Mouse (Mus musculus): ENCODE data around the gene Bcl7b.
A peak's percentile ranks its signal among the peaks of the same experiment; 100 is the strongest.

Bcl7b gene

DNA sequence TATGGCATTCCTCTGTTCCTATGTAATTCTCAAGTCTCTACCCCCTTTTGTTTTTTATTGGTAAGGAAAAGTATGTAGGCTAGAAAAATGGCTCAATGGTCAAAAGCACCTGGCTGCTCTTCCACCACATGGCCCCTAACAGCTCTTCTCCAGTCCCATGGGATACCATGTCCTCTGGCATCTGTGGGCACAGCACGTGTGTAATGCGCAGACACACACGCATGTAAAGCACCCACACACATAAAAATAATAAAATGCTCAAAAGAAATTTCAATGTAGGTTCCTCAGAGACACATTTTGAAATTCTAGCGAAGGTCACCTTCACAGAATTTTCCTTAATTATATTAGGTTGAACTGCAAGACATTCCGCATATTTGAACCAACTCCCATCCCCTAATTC, 1.4 kb downstream of the Bcl7b start:
- DNase-seq (ENCODE audit: low read depth) = no peak

DNA sequence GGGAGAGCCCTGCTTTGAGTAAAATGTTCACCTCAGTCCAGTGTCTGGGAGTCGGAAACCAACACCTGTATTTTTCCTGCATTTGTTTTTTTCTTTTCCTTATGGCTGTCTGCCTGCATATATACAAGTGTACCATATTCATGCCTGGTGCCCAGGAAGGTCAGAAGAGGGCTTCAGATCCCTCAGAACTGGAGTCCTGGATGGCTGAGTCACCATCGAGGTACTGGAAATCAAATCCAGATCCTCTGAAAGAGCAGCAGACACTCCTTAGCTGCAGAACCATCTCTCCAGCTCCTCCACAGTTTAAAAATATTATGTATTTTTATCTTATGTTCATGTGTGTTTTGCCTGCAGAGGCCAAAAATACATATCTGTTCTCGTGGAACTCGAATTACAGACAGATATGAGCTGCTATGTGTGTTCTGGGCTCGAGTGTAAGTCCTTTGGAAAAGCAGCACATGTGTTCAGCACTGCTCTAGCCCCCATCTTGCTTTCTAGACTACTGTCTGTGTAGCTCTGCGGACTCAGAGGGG, 3.7 kb downstream of the Bcl7b start:
- DNase-seq (ENCODE audit: low read depth) = no peak

DNA sequence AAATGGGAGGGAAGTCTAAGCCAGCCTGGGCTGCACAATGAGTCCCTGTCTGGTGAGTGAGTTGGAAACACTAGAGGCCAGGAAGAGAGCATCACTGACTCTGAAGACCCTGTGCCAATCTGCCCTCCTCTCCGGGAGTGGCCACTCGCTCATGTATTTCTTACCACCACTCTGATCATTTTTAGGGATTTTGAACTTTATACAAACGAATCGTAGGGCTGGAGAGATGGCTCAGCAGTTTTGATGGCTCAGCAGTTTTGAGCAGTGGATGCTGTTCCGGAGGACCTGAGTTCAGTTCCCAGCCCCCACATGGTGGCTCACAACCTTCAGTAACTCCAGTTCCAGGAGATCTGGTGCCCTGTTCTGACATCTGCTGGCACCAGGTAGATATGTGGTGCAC, 4.9 kb downstream of the Bcl7b start:
- DNase-seq (ENCODE audit: low read depth) = no peak

DNA sequence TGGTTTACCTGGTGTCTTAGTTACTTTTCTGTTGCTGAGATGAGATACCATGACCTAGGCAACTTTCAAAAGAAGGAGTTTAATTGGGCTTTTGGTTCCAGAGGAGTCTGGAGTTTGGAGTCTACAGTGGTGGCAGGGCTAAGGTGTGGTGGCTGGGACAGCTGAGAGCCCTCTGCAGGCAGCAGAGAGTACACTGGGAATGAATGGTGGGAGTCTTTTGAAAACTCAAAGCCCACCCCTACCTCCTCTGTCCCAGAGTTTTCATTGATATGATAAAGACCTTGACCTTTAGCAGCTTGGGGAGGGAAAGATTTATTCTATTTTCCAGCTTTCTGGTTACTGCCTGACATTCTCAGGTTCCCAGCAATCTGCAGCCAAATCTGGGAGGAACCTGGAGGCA, 7.0 kb downstream of the Bcl7b start:
- DNase-seq (ENCODE audit: low read depth) = no peak

DNA sequence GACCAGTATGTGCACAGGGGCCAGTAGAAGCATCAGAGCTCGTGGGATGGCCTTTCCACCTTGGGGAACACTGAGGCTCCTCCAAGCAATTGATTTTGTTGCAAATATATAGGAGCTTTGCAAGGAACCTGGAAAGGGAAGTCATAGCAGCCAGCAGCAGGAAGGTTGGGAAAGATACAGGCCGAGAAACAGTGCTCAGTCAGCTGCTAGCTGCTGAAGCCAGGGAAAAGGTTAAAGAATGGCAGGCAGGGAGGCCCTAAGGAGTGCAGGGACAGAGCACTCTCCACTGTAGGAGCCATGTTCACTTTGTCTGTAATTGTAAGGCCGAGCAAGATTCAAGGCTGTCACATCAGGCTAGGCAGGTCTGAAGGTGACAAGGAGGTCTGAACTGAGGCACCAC, 10.4 kb downstream of the Bcl7b start:
- DNase-seq (ENCODE audit: low read depth) = no peak

DNA sequence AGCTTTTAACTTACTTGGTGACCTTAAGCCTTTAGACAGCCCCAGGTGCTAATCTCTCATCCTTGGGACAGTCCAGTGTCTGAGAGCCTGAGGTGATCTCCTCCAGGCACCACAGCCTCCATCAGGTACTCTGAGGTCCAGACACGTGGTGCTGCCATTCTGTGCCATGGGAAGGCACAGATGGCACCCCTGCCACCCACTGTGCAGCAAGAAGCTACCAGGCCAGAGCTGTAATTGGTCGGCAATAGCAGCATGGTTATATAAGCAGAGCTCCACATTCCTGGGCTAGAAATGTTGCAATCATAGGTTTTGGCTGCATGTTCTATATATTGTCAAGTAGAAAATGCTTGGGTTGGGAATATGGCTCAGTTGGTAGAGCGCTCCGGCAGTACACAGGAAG, 10.9 kb downstream of the Bcl7b start:
- DNase-seq (ENCODE audit: low read depth) = no peak

DNA sequence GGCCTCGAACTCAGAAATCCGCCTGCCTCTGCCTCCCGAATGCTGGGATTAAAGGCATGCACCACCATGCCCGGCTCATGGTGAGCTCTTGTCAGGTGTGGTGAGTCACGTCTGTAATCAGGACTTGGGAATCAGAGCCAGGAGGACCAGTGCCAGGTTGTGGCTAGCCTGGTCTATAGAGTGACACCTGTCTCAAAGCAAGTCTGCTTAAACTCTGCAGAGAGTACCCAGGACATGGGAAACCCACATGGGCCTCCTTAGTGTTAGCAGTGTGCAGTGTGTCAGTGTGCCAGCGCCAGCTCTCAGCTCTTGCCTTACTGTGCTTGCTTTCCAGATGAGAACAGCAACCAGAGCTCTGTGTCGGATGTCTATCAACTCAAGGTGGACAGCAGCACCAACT, 11.5 kb downstream of the Bcl7b start:
- no peak for DNase-seq (ENCODE audit: low read depth)

DNA sequence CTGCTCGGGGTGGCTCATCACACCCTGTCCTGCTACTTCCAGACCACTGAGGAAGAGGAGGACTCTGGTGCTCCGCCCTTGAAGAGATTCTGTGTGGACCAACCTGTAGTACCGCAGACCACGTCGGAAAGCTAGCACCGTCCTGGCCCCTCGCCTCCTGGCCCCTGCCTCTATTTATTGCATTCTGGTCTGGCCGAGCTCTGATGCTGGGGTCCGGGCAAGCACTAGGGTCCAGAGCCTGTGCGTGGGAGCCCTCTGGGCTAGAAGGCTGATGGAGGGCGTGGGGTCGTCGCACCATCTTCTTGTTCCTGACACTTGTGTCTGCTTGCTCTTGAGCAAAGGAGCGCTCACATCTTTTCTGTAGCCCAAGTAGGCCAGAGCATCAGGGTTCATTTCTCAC, 12.7 kb downstream of the Bcl7b start:
- no peak for DNase-seq (ENCODE audit: low read depth)

DNA sequence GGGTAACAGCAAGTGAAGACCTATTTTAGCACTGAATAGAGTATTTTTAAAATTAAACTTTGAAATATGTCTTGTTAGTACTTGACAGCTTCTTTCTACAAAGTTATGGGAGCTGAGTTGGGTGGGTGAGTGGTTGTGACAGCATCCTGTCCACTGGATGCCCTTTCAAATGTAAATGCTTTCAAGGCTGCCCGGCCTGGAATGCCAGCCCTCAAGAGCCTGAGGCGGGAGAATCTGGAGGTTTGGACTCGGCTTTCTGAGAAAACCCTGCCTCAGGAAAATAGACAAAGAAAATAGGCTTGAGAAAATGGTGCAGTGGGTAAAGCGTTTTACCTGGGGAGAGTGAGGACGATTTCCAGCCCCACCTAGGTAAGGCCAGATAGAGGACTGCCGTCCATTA, 13.7 kb downstream of the Bcl7b start:
- DNase-seq (ENCODE audit: low read depth) = no peak

DNA sequence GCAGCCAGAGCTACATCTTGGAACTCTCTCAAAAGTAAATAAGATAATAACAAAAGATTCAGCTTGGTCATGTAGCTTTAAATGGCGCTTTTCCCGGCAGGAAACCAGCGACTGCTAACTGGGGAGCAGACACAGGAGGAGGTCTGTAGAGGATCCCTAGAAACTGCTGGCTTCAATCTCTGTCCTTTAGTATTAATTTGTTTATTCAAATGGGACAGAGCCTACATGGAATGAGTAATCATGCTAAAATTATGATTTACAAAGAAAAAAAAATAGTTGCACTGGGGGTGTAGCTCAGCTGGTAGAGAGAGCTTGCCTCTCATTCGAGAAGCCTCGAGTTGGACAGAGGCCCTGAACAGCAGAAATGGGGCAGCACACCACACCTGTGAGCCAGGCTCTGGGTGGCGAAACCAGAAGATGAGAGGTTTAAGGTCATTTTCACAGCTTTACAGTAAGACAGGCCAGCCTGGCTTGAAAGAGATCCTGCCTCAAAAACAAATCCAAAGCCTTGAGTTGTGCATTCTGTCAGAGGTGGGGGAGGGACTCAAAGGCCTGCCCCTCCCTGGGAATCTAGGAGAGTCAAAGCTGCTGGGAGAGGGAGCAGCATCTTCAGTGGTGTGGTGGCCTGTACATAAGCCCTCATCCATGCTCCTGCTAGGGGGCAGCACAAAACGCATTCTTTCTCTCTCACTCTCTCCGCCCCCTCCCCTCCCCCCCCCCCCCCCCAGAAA, 15.2 kb downstream of the Bcl7b start:
- DNase-seq (ENCODE audit: low read depth) = no peak

DNA sequence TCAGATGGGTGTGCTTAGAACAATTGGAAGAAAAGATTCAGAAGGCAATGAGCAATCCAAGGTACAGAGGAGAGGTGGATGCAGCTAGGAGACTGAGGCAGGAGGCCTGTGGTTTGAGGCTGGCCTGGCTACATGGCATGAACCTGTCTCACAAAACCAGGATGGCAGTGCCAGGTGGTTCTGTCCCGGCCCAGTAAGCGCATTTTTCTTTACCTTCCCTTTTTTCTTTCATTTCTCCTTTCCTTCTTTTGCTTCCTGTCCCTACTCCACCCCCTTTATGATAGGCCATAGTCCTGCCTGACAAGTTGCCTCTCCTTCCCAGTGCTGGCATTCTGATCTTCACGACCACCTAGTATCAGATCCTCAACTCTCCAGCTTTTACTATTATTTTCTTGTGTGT, 16.9 kb downstream of the Bcl7b start:
- no peak for DNase-seq (ENCODE audit: low read depth)

DNA sequence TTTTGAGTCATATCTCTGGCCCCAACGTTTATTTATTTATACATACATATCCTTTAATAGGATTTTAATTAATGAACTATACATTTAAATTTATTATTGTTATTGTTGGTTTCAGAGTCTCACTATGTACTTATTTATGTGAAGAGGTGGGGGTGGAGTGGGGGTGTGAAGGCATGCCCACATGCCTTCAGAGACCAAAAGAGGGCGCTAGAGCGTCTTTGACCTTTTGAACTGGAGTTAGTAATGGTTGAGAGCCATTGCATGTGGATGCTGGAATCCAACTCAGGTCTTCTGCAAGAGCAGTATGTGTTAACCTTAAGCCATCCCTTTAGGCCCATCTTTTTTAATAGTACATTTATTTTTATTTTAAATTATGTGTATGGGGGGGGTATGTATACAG, 17.5 kb downstream of the Bcl7b start:
- peak; percentile 86 for DNase-seq (ENCODE audit: low read depth)

DNA sequence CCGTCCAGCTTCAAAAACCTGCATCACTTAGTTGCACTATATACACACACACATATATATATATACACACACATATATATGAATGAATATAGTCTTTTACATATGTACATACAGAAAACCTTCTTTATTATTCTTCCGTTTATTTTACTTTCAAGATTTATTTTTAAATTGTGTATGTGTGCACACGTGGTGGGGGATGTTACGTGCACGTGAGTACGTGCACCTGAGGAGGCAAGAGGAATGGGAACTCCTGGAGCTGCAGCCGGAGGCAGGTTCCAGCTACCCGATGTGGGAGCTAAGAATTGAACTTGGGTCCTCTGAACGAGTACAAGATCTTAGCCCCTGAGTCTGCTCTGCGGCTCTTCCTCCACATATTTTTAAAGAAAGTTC, 18.1 kb downstream of the Bcl7b start:
- no peak for DNase-seq (ENCODE audit: low read depth)

DNA sequence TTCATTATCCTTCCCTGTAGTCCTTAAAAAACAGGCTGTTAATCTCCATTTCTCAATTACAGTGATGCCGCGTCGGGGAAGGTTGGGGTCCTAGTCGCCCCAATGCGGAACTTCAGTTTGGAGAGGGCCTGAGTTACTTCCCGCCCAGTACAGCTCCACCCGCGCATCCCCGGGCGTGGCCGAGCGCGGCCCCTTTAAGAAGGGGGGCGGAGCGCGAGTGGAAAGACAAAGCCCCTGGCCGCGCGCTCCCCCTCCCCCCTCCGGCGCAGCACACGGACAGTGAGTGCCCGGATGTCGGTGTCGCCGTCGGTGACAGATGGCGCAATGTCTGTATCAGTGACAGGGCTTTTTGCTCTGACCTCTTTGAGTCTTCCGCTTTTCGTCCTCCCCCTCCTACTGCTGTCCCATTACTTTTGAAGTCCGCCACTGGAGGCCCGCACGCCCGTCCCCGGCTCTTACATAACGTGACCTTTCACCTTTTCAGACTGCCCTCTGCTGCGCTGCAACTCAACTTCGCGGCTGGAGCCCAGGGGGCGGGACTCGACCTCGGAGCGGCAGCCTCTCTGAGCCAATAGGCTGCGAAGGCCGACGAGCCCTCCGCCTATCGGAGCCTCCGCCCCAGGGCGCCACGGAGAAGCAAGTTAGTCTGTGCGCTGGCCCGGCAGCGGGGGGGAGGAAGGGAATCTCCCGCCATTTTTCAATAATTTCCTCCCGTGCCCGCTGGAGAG, 18.7 kb downstream of the Bcl7b start, which contains the start of gene Baz1b:
Gene Baz1b (plus strand): TSS at position 644 of the 728 bp plus-strand sequence.
- DNase-seq (ENCODE audit: low read depth) = peak; percentile 99

DNA sequence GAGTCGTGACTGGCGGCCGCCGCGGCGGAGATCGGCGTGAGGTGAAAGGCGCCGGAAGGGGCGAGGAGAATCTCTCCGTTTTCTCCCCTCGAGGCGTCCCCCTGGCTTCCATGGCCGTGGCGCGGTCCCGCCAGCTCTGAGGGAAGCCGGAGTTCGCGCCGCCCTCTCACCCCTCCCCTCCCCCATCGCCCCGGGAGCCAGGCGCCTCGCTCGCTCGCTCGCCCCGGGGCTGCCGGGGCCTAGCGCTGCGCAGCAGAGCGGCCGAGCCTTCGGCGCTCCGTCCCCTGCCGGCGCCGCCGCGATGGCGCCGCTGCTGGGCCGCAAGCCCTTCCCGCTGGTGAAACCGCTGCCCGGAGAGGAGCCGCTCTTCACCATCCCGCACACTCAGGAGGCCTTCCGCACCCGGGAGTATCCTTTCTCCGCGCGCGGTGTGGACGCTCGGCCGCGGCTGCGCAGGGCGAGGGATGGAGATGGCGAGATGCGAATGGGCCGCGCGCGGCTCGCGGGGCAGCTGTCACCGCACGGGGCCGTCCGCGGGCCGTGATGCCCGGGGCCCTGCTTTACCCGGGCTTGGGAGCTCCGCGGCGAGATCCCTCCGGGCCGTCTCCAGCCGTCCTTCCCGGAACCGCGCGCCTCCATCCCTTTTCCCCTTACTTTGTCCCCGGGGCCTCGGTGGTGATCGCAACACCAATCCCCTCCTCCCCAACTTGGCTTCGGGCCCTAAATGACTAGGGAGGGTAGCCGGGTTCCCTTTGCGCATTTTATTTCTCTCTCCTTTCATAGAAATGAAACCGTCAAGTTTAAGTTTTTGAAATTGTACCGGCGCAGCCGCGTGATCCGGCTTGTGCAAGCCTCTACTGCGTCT, 19.5 kb downstream of the Bcl7b start:
- DNase-seq (ENCODE audit: low read depth) = peak; percentile 39

DNA sequence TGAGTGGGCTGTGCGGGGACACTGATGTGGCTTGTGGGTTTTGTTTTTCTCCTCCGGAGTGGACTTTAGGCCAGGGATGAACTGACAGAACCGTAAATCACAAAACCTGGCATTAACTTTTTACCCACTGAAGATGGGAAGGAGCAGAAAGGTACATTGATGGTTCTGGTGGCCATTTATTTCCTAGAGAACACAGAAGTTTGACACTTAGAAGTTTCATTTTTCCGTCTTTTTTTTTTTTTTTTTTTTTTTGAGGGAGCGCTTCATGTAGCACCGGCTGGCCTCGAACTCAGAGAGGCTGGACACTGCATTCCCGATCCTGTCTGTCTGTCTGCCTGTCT, 20.1 kb downstream of the Bcl7b start:
- peak; percentile 41 for DNase-seq (ENCODE audit: low read depth)

DNA sequence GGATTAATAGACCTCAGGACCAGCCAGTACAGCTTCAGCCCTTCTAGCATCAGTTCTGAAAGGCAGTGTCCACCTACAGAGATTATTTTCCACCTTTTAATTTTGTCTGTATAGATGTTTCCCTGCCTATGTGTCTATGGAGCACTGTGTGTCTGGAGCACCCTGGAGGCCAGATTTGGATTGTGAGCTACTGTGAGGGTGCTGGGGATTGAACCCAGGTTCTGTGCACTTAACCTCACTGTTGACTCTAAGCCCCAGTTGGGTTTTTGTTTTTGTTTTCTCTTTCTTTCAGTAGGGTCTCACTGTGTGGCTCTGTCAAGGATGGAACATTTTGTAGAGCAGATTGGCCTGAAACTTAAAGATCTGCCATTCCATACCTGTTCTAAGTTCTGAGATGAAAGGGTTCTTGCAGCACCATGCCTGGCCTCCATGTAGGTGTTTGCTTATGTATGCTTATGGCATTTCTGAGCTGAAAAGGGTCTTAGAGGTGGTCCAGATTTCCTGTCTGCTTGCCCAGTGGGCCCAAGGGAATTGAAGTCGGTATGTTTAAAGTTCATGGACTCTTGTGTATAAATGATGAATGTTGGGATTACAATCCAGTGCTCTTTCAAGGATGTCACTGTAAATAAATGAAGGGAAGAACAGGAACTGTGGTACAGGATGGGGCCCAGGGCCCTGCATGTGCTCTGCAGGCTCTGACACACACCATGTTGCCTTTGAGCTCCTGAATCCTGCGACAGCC, 21.4 kb downstream of the Bcl7b start:
- no peak for DNase-seq (ENCODE audit: low read depth)

DNA sequence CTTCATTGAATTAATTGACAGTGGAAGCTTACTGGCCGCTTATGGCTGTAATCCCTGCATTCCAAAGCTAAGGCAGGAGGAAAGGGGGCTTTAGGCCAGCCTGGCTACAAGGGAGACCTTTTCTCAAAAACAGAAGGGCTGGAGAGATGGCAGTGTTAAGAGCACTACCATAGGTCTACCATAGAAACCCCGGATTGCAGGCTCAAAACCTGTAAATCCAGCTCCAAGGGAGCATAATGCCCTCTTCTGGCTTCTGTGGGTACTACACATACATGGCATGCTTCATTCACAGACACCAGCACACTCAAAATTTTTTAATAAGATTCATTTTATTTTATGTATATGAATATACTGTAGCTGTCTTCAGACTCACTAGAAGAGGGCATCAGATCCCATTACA, 23.5 kb downstream of the Bcl7b start:
- DNase-seq (ENCODE audit: low read depth) = peak; percentile 82

DNA sequence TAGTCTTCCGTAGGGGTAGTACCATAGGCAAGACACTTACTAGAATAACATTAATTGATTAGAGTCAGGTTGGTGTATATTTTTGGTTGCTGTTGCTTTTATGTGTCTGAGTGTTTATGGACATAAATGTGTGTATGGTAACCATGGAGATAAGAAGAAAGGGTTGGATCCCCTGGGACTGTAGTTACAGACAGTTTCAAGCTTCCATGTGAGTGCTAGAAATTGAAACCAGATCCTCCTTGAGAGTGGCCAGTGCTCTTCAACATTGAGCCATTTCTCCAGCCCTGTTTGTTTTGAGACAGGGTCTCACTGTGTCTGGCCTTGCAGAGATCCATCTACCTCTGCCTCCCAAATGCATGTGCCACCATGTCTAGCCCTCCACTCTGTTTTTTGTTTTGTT, 24.3 kb downstream of the Bcl7b start:
- no peak for DNase-seq (ENCODE audit: low read depth)

DNA sequence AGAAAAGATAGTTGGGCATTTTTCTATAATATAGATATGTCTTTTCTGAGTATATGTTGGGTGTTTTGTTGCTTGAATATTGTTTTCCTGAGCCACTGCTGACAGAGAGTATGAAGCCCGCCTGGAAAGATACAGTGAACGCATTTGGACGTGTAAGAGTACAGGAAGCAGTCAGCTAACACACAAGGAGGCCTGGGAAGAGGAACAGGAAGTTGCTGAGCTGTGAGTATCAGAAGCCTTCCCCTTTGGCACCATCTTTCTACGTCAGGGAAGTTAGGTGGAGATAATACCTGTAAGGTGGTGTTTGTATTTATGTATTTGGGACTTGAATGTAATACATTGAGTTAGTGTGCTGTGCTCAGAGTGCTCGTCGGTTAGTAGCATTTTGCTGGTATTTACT, 28.3 kb downstream of the Bcl7b start:
- peak; percentile 52 for DNase-seq (ENCODE audit: low read depth)

DNA sequence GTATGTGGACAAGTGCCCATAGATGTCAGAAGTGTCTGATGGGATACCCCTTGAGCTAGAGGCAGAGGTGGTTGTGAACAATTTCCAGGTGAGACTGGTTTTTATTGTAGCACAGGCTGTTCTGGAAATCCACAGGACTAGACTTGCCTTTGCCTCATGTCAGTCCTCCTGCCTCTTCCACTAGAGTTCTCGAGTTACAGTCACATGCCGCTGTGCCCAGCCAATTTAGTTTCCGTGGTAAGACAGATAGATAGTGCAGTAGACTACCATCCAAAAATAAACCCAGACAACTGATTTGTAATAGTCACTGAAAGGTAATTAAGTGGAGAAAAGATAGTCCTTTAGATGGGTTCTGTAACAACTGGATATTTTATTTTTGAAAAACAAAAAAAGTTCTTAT, 34.7 kb downstream of the Bcl7b start:
- peak; percentile 66 for DNase-seq (ENCODE audit: low read depth)

DNA sequence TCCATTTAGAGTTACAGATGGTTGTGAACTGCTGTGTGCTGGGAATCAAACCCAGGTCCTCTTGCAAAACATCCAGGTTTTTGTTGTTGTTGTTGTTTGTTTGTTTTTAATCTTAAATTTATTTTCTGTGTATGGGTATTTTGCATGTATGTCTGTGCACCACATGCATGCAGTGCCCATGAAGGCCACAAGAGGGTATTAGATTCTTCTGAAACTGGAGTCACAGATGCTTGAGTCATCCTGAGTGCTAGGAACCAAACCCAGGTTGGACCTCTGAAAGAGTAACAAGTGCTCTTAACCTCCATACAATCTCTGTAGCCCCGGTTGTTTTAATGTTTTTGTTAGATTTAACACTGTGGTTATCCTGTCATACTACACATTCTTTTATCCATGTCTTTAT, 40.1 kb downstream of the Bcl7b start:
- DNase-seq (ENCODE audit: low read depth) = peak; percentile 56

Measured in 416B (cell line).